Mouse (Mus musculus): ENCODE results near the gene Spa17.

- TF ChIP-seq POLR2A (IDR thresholded peaks at IDR 0.05; ENCODE audit: control insufficient read depth, extremely low read depth, insufficient read depth, low read length, poor library complexity) (no peak), CTCF (IDR thresholded peaks at IDR 0.05; ENCODE audit: borderline replicate concordance, control insufficient read depth, extremely low read depth, insufficient read depth, low read length, poor library complexity) (no peak)
Measured at GRCm38 (mm10) chr9:37576436-37576930, 37.0 kb downstream of the Spa17 start.
